Mouse (Mus musculus) left cerebral cortex, adult 9 months (tissue): ENCODE measurements around the gene Nfib.

ENCODE experiments used
- DNase-seq, 2 experiments: peaks; one replicate each; pipeline ENCODE4 v3.0.0; 2022; ENCODE audit warnings: low spot score in 2 of 2

The Nfib gene

DNA sequence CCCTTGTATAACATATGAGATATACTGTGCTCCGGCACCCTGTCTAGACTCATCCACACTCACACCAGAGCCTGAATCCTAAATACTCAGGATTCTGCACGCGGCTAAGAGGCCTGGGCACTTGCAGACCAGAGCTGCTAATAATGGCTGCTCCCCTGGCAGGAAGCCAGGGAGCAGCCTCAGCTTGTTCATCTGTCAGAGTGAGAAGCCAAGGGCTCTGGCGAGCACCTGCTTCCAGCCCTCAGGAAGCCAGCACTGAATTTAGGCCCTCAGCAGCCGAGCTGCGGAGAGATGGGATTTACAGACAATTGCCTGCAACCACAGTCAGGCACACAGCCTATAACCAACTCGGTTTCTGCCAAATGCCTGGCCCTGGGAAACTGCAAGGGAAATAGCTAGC, 15.3 kb downstream of the Nfib start:
- peak in 1 of 2 experiments; percentile 10 for DNase-seq

GRCm38 (mm10) chr4:82686037-82686436, 19.5 kb downstream of the Nfib start:
- DNase-seq: no peak

DNA sequence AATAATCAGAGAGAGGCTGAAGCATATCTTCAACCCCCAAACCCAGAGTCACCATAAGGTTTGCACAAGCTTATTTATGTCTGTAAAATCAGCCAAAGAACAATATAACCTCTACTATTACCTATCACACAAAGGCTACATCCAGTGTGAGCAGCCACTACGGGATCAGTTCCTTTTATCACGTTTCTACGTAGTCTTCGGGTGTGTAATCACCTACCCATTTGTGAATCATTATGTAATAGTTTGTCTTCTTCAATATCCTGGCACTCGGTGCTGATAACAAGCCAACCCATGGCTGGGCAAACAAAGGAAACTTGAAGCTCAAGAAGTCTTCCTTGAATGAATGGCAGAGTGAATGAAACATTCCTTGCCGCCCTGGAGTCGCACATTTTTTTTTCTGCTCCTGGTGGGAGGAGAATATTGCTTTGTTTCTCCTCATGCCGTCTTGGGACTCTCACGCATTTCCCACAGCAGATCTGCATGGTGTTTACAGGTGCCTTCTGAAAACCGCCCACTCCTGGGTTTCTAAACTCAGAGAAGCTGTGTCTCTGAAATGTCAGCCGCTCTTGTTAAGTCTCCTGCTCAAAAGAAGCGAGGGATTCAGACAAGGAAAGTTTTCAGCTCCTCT, 21.3 kb downstream of the Nfib start:
- peak in 1 of 2 experiments; percentile 47 for DNase-seq

DNA sequence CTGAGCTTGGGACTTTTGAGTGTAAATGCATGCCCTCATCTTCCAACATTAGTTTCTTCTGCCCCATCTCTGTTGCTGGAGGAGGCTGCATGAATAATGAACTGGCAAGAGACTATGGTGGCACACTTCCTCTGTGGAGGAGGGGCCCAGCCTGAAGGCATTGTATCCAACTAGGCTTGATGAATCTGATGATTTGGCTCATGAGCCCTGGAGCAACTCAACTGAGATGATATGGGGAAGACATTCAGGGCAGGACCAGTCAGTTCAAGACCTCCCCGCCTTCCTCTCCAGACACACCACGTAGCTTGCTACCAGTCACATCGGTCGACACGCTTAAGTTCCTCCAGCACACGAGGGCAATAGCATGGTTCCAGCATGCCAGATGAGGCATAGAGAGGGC, 22.0 kb downstream of the Nfib start:
- DNase-seq: no peak

DNA sequence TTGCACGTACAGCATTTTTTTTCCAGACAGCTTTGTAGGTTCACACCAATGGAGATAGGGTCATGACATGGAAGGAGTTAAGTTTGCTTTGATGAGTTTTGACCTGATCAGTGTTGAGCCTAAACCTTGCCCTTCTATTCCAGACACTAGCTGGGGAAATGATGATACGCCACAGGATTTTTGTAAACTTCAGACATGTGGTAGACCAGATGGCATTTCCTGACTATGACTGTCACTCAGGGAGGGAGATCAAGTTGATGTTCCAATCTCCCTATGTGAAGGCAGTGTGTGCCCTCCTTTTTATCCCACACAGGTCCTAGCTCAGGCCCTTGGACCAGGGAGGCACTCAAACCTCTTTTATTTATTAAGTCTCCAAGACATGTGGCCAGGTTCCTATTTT, 29.4 kb downstream of the Nfib start:
- no peak for DNase-seq

DNA sequence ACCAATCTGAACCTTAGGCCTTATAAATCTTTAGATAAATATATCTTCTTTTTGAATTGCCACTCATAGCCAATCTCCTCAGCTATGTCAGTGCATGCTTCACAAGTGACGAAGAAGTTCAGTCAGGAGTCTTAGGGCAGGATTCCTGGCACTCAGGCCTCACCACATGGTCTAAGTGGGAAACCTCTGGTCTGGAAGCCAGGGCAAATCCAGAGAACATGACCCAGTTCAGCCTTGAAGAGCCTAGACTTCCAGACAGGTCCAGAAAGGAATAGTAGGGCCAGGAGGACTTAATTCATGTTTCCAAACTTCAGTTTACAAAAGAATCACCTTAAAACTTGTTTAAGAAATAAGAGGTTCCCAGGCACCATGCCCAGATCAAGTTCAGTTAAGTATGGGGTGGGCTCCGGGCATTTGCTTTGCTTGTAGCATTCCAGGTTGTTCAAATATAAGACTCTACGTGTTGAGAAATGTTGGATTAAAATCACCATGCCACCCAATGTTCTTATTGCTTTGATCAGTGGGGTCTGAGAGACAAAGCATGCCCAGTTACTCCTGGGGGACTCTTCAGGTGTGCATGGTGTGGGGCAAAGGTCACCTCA, 38.2 kb downstream of the Nfib start:
- DNase-seq: no peak

- DNase-seq: no peak
These were observed 41.1 kb downstream of the Nfib start for GRCm38 (mm10) chr4:82664436-82664835.

DNA sequence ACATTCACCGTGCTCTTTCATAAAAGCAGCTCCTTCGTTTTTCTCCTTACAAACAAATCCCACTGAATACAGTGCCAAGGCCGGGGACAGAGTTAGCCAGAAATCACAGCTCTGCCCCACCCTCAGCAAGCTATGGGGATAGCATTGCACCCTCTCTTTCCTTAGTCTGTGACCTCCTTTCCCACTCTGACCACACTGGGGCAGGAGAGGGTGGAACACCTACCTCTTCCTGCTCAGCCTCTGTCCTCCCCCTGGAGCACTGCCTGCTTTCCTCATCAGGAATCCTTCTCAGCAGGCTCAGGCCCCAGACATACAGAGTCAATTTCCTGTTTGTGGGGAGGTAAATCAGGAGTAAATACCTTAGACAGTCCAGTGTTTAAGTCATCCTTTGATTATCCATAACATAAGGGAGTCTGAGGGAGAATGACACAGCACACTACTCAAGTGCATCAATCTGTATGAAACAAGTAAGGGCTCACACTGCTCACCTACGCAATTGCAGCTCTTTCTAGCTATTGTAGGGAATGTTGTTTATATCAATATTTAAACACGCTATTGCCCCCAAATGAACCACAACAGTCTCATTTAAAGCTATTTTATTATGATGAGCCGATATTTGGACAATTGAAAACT, 41.7 kb downstream of the Nfib start:
- DNase-seq: no peak

GRCm38 (mm10) chr4:82662626-82663025, 42.9 kb downstream of the Nfib start:
- no peak for DNase-seq

DNA sequence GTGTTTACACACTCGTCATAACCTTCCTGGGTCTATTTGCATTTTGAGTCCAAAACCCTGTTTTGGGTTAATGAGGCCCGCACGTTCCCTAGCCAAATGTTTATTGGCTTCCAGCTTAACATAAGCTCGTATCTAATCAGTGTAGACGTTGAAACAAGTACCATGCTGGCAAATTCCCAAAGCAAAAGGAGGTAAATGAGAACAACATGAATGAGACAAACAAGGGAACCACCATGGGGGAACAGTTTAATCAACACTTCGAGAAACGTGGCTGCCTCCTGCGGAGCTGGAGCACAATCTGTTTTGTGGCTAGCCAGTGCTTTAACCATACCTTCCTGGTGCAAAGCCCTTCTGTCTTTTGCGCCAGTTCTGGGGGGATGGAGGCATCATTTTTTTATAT, 43.3 kb downstream of the Nfib start:
- DNase-seq: no peak

DNA sequence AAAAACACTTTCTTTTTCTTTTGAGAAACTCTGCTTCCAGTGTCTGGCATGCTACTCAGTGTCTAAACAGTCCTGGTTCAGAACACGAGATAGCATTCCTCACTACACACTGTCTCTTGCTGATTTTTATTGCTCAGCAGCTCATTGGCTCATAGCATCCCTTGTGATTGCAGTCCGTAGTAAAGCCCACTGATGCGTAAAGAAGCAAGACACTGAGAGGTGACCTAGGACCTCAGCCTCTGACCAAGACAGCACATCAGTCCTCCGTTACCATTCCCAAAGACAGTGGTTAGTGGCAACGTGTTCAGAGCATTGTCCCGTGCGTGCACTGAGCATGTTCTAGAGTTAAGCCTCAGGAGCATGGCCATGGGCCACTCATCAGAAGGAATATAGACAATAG, 44.3 kb downstream of the Nfib start:
- DNase-seq: no peak

GRCm38 (mm10) chr4:82645679-82646078, 59.9 kb downstream of the Nfib start:
- DNase-seq: no peak

GRCm38 (mm10) chr4:82644797-82645196, 60.8 kb downstream of the Nfib start:
- DNase-seq: no peak

DNA sequence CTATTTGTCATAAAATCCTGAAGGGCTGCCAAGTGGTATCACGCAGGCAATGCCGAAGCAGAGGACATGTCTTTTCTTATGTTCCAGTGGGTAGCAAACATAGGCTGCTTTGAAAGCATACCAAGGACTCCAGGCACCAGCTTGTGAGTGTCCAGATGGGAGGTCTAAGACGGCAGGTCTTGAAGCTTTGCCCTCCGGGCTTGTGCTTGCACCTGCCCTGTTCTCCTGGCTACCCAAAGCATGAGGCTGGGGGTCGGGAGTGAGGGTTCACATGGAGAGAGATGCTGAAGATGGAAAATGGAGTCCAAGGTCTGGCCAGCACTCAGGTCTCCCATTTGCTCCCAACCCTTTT, 61.8 kb downstream of the Nfib start:
- no peak for DNase-seq

GRCm38 (mm10) chr4:82643022-82643733, 62.4 kb downstream of the Nfib start:
- peak in 1 of 2 experiments; percentile 14 for DNase-seq

DNA sequence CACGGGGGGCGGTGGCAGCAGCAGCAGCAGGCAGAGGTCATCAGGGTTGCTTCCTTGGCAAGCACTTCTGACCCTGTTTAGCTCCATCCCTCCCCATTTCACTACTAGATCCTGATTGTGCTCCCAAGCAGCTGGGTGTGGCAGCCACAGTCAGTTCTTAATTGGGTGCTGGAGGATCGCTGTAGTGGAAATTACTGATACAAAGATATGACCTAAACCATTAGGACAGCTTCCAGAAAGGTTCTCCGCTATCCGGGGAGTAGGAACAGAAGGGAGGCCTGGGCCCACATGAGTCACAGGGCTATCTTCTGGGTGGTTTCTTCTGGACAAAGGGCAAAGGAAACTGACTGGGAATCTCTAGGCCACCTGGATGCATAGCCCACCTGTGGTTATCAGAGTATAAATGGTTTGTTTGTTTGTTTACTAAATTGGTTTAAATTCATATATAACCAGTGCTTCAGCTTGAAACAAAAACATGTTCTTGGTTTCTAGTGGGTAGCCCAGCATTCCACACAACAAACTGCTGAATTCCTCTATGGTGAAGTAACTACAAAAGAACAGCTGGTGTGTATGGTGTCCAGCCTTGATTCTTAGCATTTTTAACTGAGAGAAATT, 64.4 kb downstream of the Nfib start:
- no peak for DNase-seq

DNA sequence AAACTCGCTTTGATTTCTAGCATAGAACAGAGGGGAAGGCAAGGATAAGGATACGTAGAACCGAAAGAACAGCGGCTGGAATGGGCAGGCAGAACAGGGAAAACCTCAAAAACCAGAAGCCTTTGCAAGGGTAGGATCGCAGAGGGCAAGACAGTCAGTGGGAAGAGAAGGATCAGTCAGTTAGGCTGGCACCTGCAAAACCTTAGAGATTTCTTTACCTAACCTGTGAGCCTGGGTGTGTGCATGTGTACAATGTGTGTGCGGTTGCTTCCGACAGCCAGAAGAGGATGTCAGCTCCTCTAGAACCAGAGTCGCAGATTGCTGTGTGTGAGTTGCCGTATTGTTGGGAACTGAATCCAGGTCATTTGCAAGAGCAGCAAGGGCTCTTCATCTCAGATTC, 67.3 kb downstream of the Nfib start:
- no peak for DNase-seq

GRCm38 (mm10) chr4:82637633-82638032, 67.9 kb downstream of the Nfib start:
- no peak for DNase-seq

GRCm38 (mm10) chr4:82636658-82637057, 68.9 kb downstream of the Nfib start:
- DNase-seq: no peak

- DNase-seq: no peak
These were observed 69.7 kb downstream of the Nfib start for GRCm38 (mm10) chr4:82635881-82636280.

DNA sequence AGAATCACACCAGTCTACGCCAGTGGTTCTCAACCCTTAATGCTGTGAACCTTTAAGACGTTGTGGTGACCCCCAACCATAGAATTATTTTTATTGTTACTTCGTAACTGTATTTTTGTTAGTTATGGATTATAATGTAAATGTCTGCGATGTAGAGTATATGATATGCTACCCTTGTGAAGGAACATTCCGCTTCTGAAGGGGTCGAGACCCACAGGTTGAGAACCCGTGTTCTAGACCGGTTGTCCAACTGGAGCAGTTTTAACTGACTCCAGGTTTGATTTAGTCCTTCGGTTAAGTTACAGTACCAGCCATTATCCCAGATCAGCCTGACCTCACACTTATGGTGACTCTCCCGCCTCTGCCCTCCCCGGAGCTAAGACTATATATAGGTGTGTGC, 70.4 kb downstream of the Nfib start:
- no peak for DNase-seq

DNA sequence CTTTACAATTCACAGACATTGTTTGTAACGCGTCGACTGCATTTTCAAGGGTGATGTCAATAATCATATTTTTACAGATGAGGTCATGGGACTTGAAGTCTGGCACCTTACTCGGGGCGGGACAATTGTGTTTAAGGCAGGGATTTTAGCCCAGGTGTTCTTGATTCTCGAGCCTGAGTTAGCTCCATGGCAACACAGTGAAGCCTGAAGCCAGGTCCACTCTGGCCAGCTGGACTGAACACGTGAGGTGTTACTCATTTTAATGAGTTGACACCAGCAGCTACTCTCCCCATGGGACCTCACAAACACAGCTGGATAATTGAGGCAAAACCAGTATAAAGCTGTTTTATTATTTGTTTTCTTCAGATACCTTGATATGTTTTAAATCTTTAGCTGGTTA, 71.2 kb downstream of the Nfib start:
- no peak for DNase-seq
